Mouse (Mus musculus) CH12.LX (cell line): ENCODE data around the gene Batf.

Source experiments
- CHD1 ChIP-seq: IDR thresholded peaks from 2 replicates; pipeline ENCODE4 v1.6.1; 2012; ENCODE audit warnings: low read depth, low read length, improper control_type of control experiment, inconsistent platforms
- CTCF ChIP-seq, 2 experiments: IDR thresholded peaks in 1 of 2; conservative IDR thresholded peaks in 1 of 2; 2 replicates each; pipeline ENCODE4 v1.5.1; 2011 to 2012; ENCODE audit warnings: low read depth in 2 of 2, low read length in 2 of 2, improper control_type of control experiment in 1 of 2, inconsistent platforms in 1 of 2, mild to moderate bottlenecking in 1 of 2, moderate library complexity in 1 of 2
- EP300 ChIP-seq: IDR thresholded peaks from 2 replicates; pipeline ENCODE4 v1.6.1; 2011; ENCODE audit warnings: low read length, improper control_type of control experiment
- KAT2A ChIP-seq: IDR thresholded peaks from 2 replicates; pipeline ENCODE4 v1.6.1; 2012; ENCODE audit warnings: low read length, improper control_type of control experiment, inconsistent platforms; ENCODE audit not compliant: insufficient replicate concordance
- MAZ ChIP-seq: IDR thresholded peaks from 2 replicates; pipeline ENCODE4 v1.6.1; 2012; ENCODE audit warnings: low read depth, mild to moderate bottlenecking, inconsistent platforms, low read length, improper control_type of control experiment, moderate library complexity
- POLR2A ChIP-seq: IDR thresholded peaks from 2 replicates; pipeline ENCODE4 v1.6.1; 2011; ENCODE audit warnings: low read depth, mild to moderate bottlenecking, improper control_type of control experiment, low read length
- SMC3 ChIP-seq: IDR thresholded peaks from 2 replicates; pipeline ENCODE4 v1.6.1; 2011; ENCODE audit warnings: low read depth, low read length, improper control_type of control experiment
- UBTF ChIP-seq: IDR thresholded peaks from 2 replicates; pipeline ENCODE4 v1.6.1; 2012; ENCODE audit warnings: low read depth, mild to moderate bottlenecking, inconsistent platforms, low read length, improper control_type of control experiment, moderate library complexity
- ZKSCAN1 ChIP-seq: IDR thresholded peaks from 2 replicates; pipeline ENCODE4 v1.6.1; 2012; ENCODE audit warnings: low read depth, inconsistent platforms, low read length, improper control_type of control experiment, borderline replicate concordance

DNA sequence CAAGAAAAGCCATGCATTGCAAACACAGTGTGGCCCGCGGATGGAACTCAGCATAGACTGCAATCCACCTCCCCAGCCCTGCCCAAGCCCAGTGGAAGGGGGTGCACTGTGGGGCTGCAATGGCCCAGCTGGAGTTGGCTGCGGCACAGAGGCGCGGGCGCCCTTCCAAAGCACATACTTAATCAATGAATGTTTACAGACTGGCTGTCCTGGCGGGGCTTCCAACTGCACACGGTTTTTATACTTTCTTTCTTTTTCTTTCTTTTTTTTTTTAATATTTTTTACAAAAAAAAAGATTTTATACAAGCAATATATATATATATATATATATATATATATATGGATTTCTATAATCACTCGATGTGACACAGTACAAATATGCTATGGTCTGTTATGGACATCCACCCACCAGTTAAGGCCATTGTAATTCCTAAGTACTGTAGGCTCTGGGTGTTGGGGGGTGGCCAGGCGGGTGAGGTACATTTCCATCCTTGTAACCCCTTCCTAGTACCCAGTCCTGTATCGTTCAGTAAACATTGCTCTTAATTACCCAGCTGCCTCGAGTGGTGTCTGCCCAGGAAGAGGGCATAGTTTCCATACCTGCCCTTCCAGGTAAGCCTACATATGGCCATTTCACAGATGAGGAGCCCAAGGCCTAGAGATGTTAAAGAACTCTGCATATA is 47.0 kb upstream of the Batf start:
- TF ChIP-seq ZKSCAN1 (no peak), POLR2A (no peak; the same call in 1 of the 2 replicates), MAZ (no peak), CHD1 (no peak), SMC3 (no peak), CTCF (conservative IDR thresholded peaks at IDR 0.05 in 1 of 2, IDR thresholded peaks at IDR 0.05 in 1 of 2; ENCODE audit: low read depth in 2 of 2, low read length in 2 of 2) (no peak), EP300 (no peak), UBTF (no peak), KAT2A (no peak)
